Mouse (Mus musculus): Measurements from ENCODE around the gene D130040H23Rik. TPM values are rescaled to one million over a fixed set of nuclear protein-coding genes. Genes with fewer than 3 reads are reported as not detected.
A peak's percentile ranks its signal among the peaks of the same experiment; 100 is the strongest.
"Not testable (repeated sequence)": the region's sequence is repeated elsewhere in the genome, so short reads cannot be mapped to it uniquely, and the experiment has no call there.

D130040H23Rik gene
- total RNA-seq (2018; cell fraction: chromatin; rRNA removed), result 100 to 1,000 TPM in 14 of 26 experiments, 10 to 100 TPM in 12; 32.3 to 324 (median 111) TPM
- 10 to 100 TPM in 3 of 26 experiments, 1 to 10 TPM in 23; 1.3 to 14.9 (median 3.7) TPM for total RNA-seq (2018; cell fraction: cytosol; rRNA removed)
- total RNA-seq (2018; cell fraction: nucleus; rRNA removed), result 100 to 1,000 TPM in 2 of 26 experiments, 10 to 100 TPM in 24; 22.2 to 161 (median 36.3) TPM
- polyA plus RNA-seq (2018), result 1.3 to 3.2 TPM (median 1.7 TPM) in 3 replicates

GRCm38 (mm10) chr8:69270386-69271202 is at the start of gene D130040H23Rik:
TSS of gene D130040H23Rik (plus strand) at chr8:69271080.
- WGBS (ENCODE audit: missing documents), result 11% methylated on average over 12 of the region's 12 CpGs
- H3K79me2 ChIP-seq (ENCODE audit: inconsistent target), result no peaks in the 10 kb centered on the region
- H3K4me3 ChIP-seq (ENCODE audit: inconsistent target), result peak within 1 kb of the TSS; percentile 69
- no peaks in the 10 kb centered on the region for H3K36me3 ChIP-seq (ENCODE audit: inconsistent target)
- H3K27ac ChIP-seq, result peak within 1 kb of the TSS; percentile 25; the same call in 1 of the 2 replicates

- 83% methylated on average over 2 of the region's 2 CpGs for WGBS (ENCODE audit: missing documents)
- Histone ChIP-seq H3K4me3 (ENCODE audit: inconsistent target) (no peak overlapping the region), H3K79me2 (ENCODE audit: inconsistent target) (no peaks in the 10 kb centered on the region), H3K36me3 (ENCODE audit: inconsistent target) (no peaks in the 10 kb centered on the region), H3K27ac (no peak overlapping the region)
Observed at GRCm38 (mm10) chr8:69242541-69242940, 28.3 kb upstream of the D130040H23Rik start.

- Histone ChIP-seq H3K27ac (no peak overlapping the region), H3K4me3 (ENCODE audit: inconsistent target) (no peak overlapping the region), H3K36me3 (ENCODE audit: inconsistent target) (no peaks in the 10 kb centered on the region), H3K79me2 (ENCODE audit: inconsistent target) (no peaks in the 10 kb centered on the region)
- WGBS (ENCODE audit: missing documents), result 58% methylated on average over 4 of the region's 4 CpGs
Observed at GRCm38 (mm10) chr8:69268525-69268924, 2.4 kb upstream of the D130040H23Rik start.

DNA sequence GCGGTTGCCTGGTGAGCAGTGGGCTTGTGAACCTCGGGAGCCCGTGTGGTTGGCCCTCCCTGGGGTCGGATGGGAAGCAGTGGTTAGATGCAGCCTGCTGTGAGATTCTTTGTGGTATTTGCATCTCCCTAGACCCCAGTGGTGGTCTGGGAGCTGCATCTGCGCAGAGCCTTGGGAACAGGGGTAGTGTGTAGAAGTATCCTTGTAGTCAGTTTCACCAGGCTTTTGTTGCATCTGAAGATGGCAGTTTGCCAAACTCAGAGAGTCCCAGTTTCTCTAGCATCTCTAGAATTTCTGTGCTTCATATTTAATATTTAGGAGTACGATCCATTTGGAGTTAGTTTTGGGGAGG is 299 bp downstream of the D130040H23Rik start:
- peak overlapping the region; percentile 69 for H3K4me3 ChIP-seq (ENCODE audit: inconsistent target)
- 18% methylated on average over 6 of the region's 6 CpGs for WGBS (ENCODE audit: missing documents)
- peak overlapping the region; percentile 25; the same call in 1 of the 2 replicates for H3K27ac ChIP-seq
- H3K36me3 ChIP-seq (ENCODE audit: inconsistent target), result no peaks in the 10 kb centered on the region
- H3K79me2 ChIP-seq (ENCODE audit: inconsistent target), result no peaks in the 10 kb centered on the region

GRCm38 (mm10) chr8:69272435-69272834 is 1.6 kb downstream of the D130040H23Rik start:
- Histone ChIP-seq H3K4me3 (ENCODE audit: inconsistent target) (no peak overlapping the region), H3K79me2 (ENCODE audit: inconsistent target) (no peaks in the 10 kb centered on the region), H3K27ac (no peak overlapping the region), H3K36me3 (ENCODE audit: inconsistent target) (no peaks in the 10 kb centered on the region)
- WGBS (ENCODE audit: missing documents), result 94% methylated on average over 6 of the region's 6 CpGs

DNA sequence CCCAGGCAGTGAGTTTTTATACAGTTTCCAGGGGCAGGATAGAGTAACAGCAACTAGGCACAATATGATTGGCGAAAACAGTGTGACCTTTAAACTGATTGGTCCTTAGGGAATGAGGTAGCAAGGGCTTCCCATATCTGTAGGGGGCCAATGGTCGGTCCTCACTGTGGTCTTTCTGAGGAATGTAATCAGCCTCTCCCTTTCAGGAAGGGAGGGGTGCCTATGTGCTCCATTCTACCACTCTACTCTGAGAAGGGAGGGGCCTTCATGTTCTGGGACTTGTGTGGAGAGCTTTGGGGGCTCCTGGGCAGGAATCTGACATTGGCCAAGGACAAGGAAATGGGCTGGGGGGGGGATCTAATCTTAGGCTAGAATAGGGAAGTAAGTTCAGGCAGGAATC is 53.9 kb downstream of the D130040H23Rik start:
- 92% methylated on average over 2 of the region's 2 CpGs for WGBS (ENCODE audit: missing documents)
- H3K79me2 ChIP-seq (ENCODE audit: inconsistent target), result no peaks in the 10 kb centered on the region
- H3K36me3 ChIP-seq (ENCODE audit: inconsistent target), result no peaks in the 10 kb centered on the region
- H3K4me3 ChIP-seq (ENCODE audit: inconsistent target), result no peak overlapping the region
- no peak overlapping the region for H3K27ac ChIP-seq

DNA sequence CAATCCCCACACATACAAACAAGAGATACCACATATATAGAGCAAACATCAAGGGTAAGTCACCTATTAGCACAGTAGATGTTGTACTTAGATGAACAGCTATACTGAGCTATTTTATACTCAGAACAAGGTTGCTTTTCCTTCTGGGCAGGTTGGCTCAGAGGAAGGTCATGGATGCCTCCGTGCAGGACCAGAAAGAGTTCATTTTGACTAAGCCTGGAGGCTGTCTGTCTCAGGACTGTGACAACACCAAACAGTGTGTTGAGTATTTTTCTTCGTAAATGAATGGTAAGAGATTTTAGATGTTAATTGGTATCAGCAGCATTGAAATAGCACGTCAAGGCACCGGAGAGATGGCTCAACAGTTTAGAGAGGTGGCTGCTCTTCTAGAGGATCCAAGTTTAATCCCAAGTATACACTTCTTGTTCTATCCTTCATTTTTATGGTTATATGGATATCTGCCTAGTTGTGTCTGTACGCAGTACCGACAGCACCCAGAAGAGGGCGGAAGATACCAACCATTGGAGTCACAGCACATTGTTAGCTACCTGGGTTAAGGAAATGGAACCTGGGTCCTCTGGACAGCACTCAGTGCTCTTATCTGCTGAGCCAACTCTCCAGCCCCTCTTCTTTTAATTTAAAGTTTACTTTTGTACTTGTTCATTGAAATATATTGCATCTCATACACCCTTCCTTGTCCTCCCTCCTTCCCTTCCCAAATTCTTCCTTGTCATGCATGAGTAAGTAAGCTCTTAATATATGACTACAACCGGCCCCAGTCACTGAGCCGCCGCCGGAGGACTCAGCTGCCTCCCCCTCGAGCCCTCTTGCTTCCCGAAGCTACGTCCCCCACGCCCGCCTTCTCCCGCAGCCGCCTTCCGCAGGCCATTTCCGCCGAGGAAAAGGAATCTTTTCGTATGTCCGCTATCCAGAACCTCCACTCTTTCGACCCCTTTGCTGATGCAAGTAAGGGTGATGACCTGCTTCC is 57.7 kb downstream of the D130040H23Rik start:
- Histone ChIP-seq H3K36me3 (ENCODE audit: inconsistent target) (no peaks in the 10 kb centered on the region), H3K27ac (no peak overlapping the region), H3K4me3 (ENCODE audit: inconsistent target) (peak overlapping the region; percentile 15; the same call in 1 of the 2 replicates), H3K79me2 (ENCODE audit: inconsistent target) (no peaks in the 10 kb centered on the region)
- 8% methylated on average over 24 of the region's 24 CpGs for WGBS (ENCODE audit: missing documents)

DNA sequence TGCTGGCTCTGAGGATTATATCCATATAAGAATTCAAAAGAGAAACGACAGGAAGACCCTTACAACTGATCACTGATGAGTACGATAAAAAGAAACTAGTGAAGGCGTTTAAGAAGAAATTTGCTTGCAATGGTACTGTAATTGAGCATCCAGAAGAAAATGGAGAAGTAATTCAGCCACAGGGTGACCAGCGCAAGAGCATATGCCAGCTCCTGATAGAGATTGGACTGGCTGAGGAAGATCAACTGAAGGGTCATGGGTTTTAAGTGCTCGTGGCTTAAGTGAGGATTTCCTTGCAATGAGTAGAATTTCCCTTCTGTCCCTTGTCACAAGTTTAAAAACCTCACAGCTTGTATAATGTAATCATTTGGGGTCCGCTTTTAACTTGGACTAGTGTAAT is 58.4 kb downstream of the D130040H23Rik start:
- WGBS (ENCODE audit: missing documents), result 1% methylated on average over 5 of the region's 6 CpGs
- H3K36me3 ChIP-seq (ENCODE audit: inconsistent target); H3K27ac ChIP-seq; H3K79me2 ChIP-seq (ENCODE audit: inconsistent target): not testable (repeated sequence)
- peak overlapping the region; percentile 15; the same call in 1 of the 2 replicates for H3K4me3 ChIP-seq (ENCODE audit: inconsistent target)

Other genes with a start within 250 kb of the D130040H23Rik start
- 4.7 to 11.3 TPM (median 9.3 TPM) in 3 replicates for gene Zfp930, start 62.0 kb upstream of the D130040H23Rik start, polyA plus RNA-seq (2018)
- gene Gm9495, start 182.5 kb downstream of the D130040H23Rik start, polyA plus RNA-seq (2018), result not detected in 3 replicates